Mouse (Mus musculus): Measurements from ENCODE around the gene Senp2. TPM values are rescaled to one million over a fixed set of nuclear protein-coding genes. Genes with fewer than 3 reads are reported as not detected.

Senp2 gene
- polyA plus RNA-seq (2014; fragmentation: Nextera tagmentation; extraction: Ambion mirVana): 28.8 and 29.3 TPM in 2 replicates

GRCm38 (mm10) chr16:22009099-22009584, at the start of gene Senp2:
Gene Senp2 (plus strand): TSS chr16:22009484.
- 0% methylated on average over 27 of the region's 45 CpGs for WGBS
- peak within 1 kb of the TSS; percentile 72 for H3K4me2 ChIP-seq (ENCODE audit: low read length)
- H3K9ac ChIP-seq (ENCODE audit: low read length): peak within 1 kb of the TSS; percentile 84
- H3K27me3 ChIP-seq (ENCODE audit: control insufficient read depth, insufficient read depth, low read length): no peaks in the 10 kb centered on the region
- H3K4me1 ChIP-seq (ENCODE audit: control insufficient read depth in 2 of 2, insufficient read depth in 2 of 2, low read length in 2 of 2): peaks cover 0 to 11% of the 10 kb centered on the region in 2 experiments; a peak in 2 of 4 replicates
- no peaks in the 10 kb centered on the region for H3K9me3 ChIP-seq (ENCODE audit: control insufficient read depth, low read length)
- H3K36me3 ChIP-seq (ENCODE audit: control insufficient read depth, insufficient read depth, low read length): peaks cover 4% of the 10 kb centered on the region; the same call in 1 of the 2 replicates
- H3K4me3 ChIP-seq (ENCODE audit: control insufficient read depth in 1 of 2, insufficient read depth in 1 of 2, low read depth in 1 of 2, low read length in 2 of 2): peak within 1 kb of the TSS; percentile 75 to 81
- ATAC-seq (ENCODE audit: insufficient number of reproducible peaks, insufficient read depth, low FRiP score, low read depth): peak; percentile 98
- peak within 1 kb of the TSS in 1 of 2 experiments; percentile 52; a peak in 2 of 4 replicates for H3K27ac ChIP-seq (replicated peaks in 1 of 2; ENCODE audit: control insufficient read depth in 1 of 2, insufficient read depth in 1 of 2, low read depth in 2 of 2, low read length in 2 of 2)

- H3K27ac ChIP-seq (replicated peaks in 1 of 2; ENCODE audit: control insufficient read depth in 1 of 2, insufficient read depth in 1 of 2, low read depth in 2 of 2, low read length in 2 of 2): no peak overlapping the region
- ATAC-seq (ENCODE audit: insufficient number of reproducible peaks, insufficient read depth, low FRiP score, low read depth): no peak
- H3K9ac ChIP-seq (ENCODE audit: low read length): no peak overlapping the region
- no peak overlapping the region for H3K4me3 ChIP-seq (ENCODE audit: control insufficient read depth in 1 of 2, insufficient read depth in 1 of 2, low read depth in 1 of 2, low read length in 2 of 2)
- H3K36me3 ChIP-seq (ENCODE audit: control insufficient read depth, insufficient read depth, low read length): no peaks in the 10 kb centered on the region
- H3K9me3 ChIP-seq (ENCODE audit: control insufficient read depth, low read length): no peaks in the 10 kb centered on the region
- H3K27me3 ChIP-seq (ENCODE audit: control insufficient read depth, insufficient read depth, low read length): no peaks in the 10 kb centered on the region
- H3K4me1 ChIP-seq (ENCODE audit: control insufficient read depth in 2 of 2, insufficient read depth in 2 of 2, low read length in 2 of 2): no peaks in the 10 kb centered on the region
- no peak overlapping the region for H3K4me2 ChIP-seq (ENCODE audit: low read length)
- 58% methylated on average over 3 of the region's 3 CpGs for WGBS
These were observed 43.7 kb upstream of the Senp2 start for GRCm38 (mm10) chr16:21965576-21965975.

- ATAC-seq (ENCODE audit: insufficient number of reproducible peaks, insufficient read depth, low FRiP score, low read depth): no peak
These were observed 39.4 kb upstream of the Senp2 start for GRCm38 (mm10) chr16:21969874-21970273.

GRCm38 (mm10) chr16:21970536-21970935, 38.7 kb upstream of the Senp2 start:
- ATAC-seq (ENCODE audit: insufficient number of reproducible peaks, insufficient read depth, low FRiP score, low read depth): no peak
- Histone ChIP-seq H3K4me3 (ENCODE audit: control insufficient read depth in 1 of 2, insufficient read depth in 1 of 2, low read depth in 1 of 2, low read length in 2 of 2) (no peak overlapping the region), H3K27ac (replicated peaks in 1 of 2; ENCODE audit: control insufficient read depth in 1 of 2, insufficient read depth in 1 of 2, low read depth in 2 of 2, low read length in 2 of 2) (no peak overlapping the region), H3K9me3 (ENCODE audit: control insufficient read depth, low read length) (no peaks in the 10 kb centered on the region), H3K4me2 (ENCODE audit: low read length) (no peak overlapping the region), H3K9ac (ENCODE audit: low read length) (no peak overlapping the region), H3K27me3 (ENCODE audit: control insufficient read depth, insufficient read depth, low read length) (peaks cover 3% of the 10 kb centered on the region; the same call in 1 of the 2 replicates), H3K36me3 (ENCODE audit: control insufficient read depth, insufficient read depth, low read length) (no peaks in the 10 kb centered on the region), H3K4me1 (ENCODE audit: control insufficient read depth in 2 of 2, insufficient read depth in 2 of 2, low read length in 2 of 2) (no peaks in the 10 kb centered on the region)
- WGBS: 71% methylated on average over 6 of the region's 6 CpGs

More at GRCm38 (mm10) chr16:21969874-21970273, 39.4 kb upstream of the Senp2 start:
- H3K9me3 ChIP-seq (ENCODE audit: control insufficient read depth, low read length): no peaks in the 10 kb centered on the region
- no peak overlapping the region for H3K4me3 ChIP-seq (ENCODE audit: control insufficient read depth in 1 of 2, insufficient read depth in 1 of 2, low read depth in 1 of 2, low read length in 2 of 2)
- H3K27me3 ChIP-seq (ENCODE audit: control insufficient read depth, insufficient read depth, low read length): no peaks in the 10 kb centered on the region
- H3K9ac ChIP-seq (ENCODE audit: low read length): no peak overlapping the region
- WGBS: 76% methylated on average over 5 of the region's 5 CpGs
- H3K4me1 ChIP-seq (ENCODE audit: control insufficient read depth in 2 of 2, insufficient read depth in 2 of 2, low read length in 2 of 2): no peaks in the 10 kb centered on the region
- H3K36me3 ChIP-seq (ENCODE audit: control insufficient read depth, insufficient read depth, low read length): no peaks in the 10 kb centered on the region
- H3K27ac ChIP-seq (replicated peaks in 1 of 2; ENCODE audit: control insufficient read depth in 1 of 2, insufficient read depth in 1 of 2, low read depth in 2 of 2, low read length in 2 of 2): no peak overlapping the region
- H3K4me2 ChIP-seq (ENCODE audit: low read length): no peak overlapping the region

- no peak overlapping the region for H3K27ac ChIP-seq (replicated peaks in 1 of 2; ENCODE audit: control insufficient read depth in 1 of 2, insufficient read depth in 1 of 2, low read depth in 2 of 2, low read length in 2 of 2)
- no peak for ATAC-seq (ENCODE audit: insufficient number of reproducible peaks, insufficient read depth, low FRiP score, low read depth)
- H3K27me3 ChIP-seq (ENCODE audit: control insufficient read depth, insufficient read depth, low read length): peaks cover 8% of the 10 kb centered on the region
- no peak overlapping the region for H3K4me3 ChIP-seq (ENCODE audit: control insufficient read depth in 1 of 2, insufficient read depth in 1 of 2, low read depth in 1 of 2, low read length in 2 of 2)
- peaks cover 4 to 7% of the 10 kb centered on the region in 2 experiments; a peak in 3 of 4 replicates for H3K4me1 ChIP-seq (ENCODE audit: control insufficient read depth in 2 of 2, insufficient read depth in 2 of 2, low read length in 2 of 2)
- no peaks in the 10 kb centered on the region for H3K9me3 ChIP-seq (ENCODE audit: control insufficient read depth, low read length)
- H3K4me2 ChIP-seq (ENCODE audit: low read length): no peak overlapping the region
- H3K36me3 ChIP-seq (ENCODE audit: control insufficient read depth, insufficient read depth, low read length): no peaks in the 10 kb centered on the region
- 74% methylated on average over 4 of the region's 4 CpGs for WGBS
- no peak overlapping the region for H3K9ac ChIP-seq (ENCODE audit: low read length)
These were observed 37.8 kb upstream of the Senp2 start for GRCm38 (mm10) chr16:21971446-21971845.

- Histone ChIP-seq H3K9ac (ENCODE audit: low read length) (peak overlapping the region; percentile 44; the same call in 1 of the 2 replicates), H3K27me3 (ENCODE audit: control insufficient read depth, insufficient read depth, low read length) (peaks cover 12% of the 10 kb centered on the region), H3K4me2 (ENCODE audit: low read length) (peak overlapping the region; percentile 53), H3K4me1 (ENCODE audit: control insufficient read depth in 2 of 2, insufficient read depth in 2 of 2, low read length in 2 of 2) (peaks cover 4 to 7% of the 10 kb centered on the region in 2 experiments; a peak in 3 of 4 replicates), H3K9me3 (ENCODE audit: control insufficient read depth, low read length) (no peaks in the 10 kb centered on the region), H3K27ac (replicated peaks in 1 of 2; ENCODE audit: control insufficient read depth in 1 of 2, insufficient read depth in 1 of 2, low read depth in 2 of 2, low read length in 2 of 2) (no peak overlapping the region), H3K4me3 (ENCODE audit: control insufficient read depth in 1 of 2, insufficient read depth in 1 of 2, low read depth in 1 of 2, low read length in 2 of 2) (peak overlapping the region; percentile 6 to 15; a peak in 3 of 4 replicates), H3K36me3 (ENCODE audit: control insufficient read depth, insufficient read depth, low read length) (no peaks in the 10 kb centered on the region)
- no peak for ATAC-seq (ENCODE audit: insufficient number of reproducible peaks, insufficient read depth, low FRiP score, low read depth)
- WGBS: 3% methylated on average over 16 of the region's 16 CpGs
These were observed 33.1 kb upstream of the Senp2 start for GRCm38 (mm10) chr16:21976203-21976602.

GRCm38 (mm10) chr16:21977347-21977746, 31.9 kb upstream of the Senp2 start:
- no peaks in the 10 kb centered on the region for H3K9me3 ChIP-seq (ENCODE audit: control insufficient read depth, low read length)
- no peak overlapping the region for H3K27ac ChIP-seq (replicated peaks in 1 of 2; ENCODE audit: control insufficient read depth in 1 of 2, insufficient read depth in 1 of 2, low read depth in 2 of 2, low read length in 2 of 2)
- 65% methylated on average over 5 of the region's 5 CpGs for WGBS
- ATAC-seq (ENCODE audit: insufficient number of reproducible peaks, insufficient read depth, low FRiP score, low read depth): no peak
- H3K9ac ChIP-seq (ENCODE audit: low read length): no peak overlapping the region
- no peak overlapping the region for H3K4me3 ChIP-seq (ENCODE audit: control insufficient read depth in 1 of 2, insufficient read depth in 1 of 2, low read depth in 1 of 2, low read length in 2 of 2)
- H3K36me3 ChIP-seq (ENCODE audit: control insufficient read depth, insufficient read depth, low read length): no peaks in the 10 kb centered on the region
- H3K4me2 ChIP-seq (ENCODE audit: low read length): no peak overlapping the region
- peaks cover 12% of the 10 kb centered on the region for H3K27me3 ChIP-seq (ENCODE audit: control insufficient read depth, insufficient read depth, low read length)
- peaks cover 4 to 7% of the 10 kb centered on the region in 2 experiments; a peak in 3 of 4 replicates for H3K4me1 ChIP-seq (ENCODE audit: control insufficient read depth in 2 of 2, insufficient read depth in 2 of 2, low read length in 2 of 2)

GRCm38 (mm10) chr16:21983146-21983545, 26.1 kb upstream of the Senp2 start:
- Histone ChIP-seq H3K9me3 (ENCODE audit: control insufficient read depth, low read length) (no peaks in the 10 kb centered on the region), H3K27ac (replicated peaks in 1 of 2; ENCODE audit: control insufficient read depth in 1 of 2, insufficient read depth in 1 of 2, low read depth in 2 of 2, low read length in 2 of 2) (no peak overlapping the region), H3K27me3 (ENCODE audit: control insufficient read depth, insufficient read depth, low read length) (no peaks in the 10 kb centered on the region), H3K4me3 (ENCODE audit: control insufficient read depth in 1 of 2, insufficient read depth in 1 of 2, low read depth in 1 of 2, low read length in 2 of 2) (no peak overlapping the region), H3K4me1 (ENCODE audit: control insufficient read depth in 2 of 2, insufficient read depth in 2 of 2, low read length in 2 of 2) (no peaks in the 10 kb centered on the region), H3K9ac (ENCODE audit: low read length) (no peak overlapping the region), H3K4me2 (ENCODE audit: low read length) (no peak overlapping the region), H3K36me3 (ENCODE audit: control insufficient read depth, insufficient read depth, low read length) (no peaks in the 10 kb centered on the region)
- 91% methylated on average over 9 of the region's 9 CpGs for WGBS
- no peak for ATAC-seq (ENCODE audit: insufficient number of reproducible peaks, insufficient read depth, low FRiP score, low read depth)

All from heart, embryonic 14.5 days (tissue).